Mouse (Mus musculus): ENCODE results near the gene Klf7.

The Klf7 gene

DNA sequence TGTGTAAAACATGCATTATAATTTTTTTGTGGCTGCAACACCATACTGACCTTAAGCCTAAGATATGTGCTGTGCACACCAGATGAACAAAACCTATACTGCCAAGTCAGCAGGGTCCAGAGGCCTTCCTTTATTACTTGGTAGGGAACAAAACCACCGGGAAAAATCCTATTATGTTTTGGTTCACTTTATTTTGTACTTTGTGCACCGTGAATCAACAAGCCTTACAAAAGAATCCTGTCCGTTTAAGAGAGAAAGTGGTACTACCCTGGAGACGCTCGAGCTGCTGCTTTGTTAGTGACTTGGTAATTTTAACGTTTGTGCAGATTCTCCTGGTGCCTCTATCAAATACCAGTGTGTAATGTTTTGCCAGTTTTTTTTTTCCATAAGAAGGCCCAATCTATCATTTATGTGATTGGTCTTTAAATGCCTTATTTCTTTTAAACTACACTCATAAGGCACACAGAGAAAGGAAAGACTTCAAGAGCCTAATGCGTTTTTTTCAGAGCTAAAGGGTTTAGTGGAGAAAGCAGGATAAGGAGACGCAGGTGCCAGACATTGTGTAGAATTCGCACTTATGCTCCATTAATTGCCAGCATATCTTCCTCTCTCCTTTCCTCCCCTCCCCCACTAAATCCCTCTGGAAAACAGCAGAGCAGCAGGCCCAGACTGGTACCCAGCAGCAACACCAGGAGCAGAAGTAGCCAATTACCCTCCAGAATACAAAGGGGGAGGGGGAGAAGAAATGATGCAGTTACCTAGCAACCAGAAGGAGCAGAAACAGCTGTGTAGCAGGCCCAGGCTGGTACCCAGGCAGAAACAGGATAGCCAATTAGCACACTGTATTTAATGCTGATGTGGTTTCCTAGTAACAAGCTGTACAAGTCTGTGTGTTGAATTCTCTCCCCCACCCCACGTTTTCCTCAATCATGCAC lies 55.5 kb downstream of the Klf7 start:
- peak; percentile 87 for DNase-seq (ENCODE audit: low spot score)

DNA sequence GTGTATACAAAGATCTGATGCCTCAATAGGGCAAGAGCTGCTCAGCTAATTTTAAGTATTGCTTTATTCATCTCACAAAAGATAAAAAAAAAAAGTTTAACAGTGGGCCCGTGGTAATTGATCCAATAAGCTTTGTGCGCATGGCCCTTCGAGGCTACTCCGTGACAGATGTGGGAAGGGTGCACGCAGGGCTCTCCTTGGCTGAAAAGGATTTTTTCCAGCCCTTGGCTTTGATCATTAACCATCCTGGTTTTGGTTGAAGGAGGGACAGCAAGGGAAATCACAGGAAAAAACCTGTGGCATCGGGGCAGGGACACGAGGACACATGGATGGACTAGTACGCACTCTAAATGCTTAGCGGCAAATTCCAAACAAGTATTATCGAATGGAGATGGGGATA lies 60.6 kb downstream of the Klf7 start:
- DNase-seq (ENCODE audit: low spot score): no peak

DNA sequence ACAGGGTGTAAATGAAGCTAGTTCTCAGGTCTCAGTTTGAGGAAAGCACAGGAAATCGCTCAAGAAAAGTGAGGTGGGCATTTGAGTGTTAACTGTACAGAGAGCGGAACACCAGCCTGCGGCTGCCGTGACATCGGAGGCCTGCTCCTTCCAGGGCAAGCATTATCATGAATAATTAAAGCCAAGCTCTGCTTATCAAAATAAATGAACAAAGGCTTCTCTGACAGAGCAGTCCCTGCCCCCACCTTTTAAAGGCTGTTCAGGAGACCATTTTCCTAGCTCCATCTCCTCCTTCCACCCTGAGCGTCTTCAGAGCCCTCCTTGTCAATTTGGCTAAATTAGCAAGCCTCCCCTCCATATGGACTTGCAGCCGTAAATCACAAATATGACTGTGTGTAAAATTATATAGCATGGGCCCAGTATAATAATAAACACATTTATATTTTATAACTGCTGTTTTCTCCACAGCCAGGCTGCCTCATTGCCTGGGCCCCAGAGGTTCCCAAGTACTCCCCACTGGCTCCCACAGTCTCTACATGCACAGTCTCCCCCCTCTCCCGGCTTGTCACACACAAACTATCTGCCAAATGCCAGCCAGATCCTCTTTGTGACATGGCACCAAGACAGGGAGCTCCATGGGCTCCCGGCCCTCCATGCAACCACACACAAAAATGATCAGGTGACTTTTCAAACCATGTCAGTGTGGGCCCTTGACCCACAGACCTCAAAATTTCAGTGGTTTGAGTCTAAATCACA lies 61.2 kb downstream of the Klf7 start:
- peak; percentile 39 for DNase-seq (ENCODE audit: low spot score)

DNA sequence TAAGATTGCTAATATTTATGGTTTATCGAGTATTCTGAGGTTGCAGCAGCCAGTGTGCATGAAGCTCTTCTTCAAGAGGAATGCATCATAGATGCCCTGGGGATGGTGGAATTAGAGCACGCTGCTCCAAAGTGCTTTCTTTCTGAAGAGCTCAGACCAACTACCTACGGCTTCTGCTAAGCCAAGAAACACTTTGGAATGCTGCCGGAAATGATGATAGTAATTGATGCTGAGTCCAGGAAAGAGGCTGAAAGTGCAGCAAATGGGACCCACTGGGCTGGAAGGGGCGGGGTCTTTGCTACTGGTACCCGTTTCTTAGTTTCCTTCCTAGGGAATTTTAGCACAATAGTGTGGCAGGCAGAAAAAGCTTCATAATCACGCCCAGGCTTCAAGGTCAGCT lies 62.0 kb downstream of the Klf7 start:
- DNase-seq (ENCODE audit: low spot score): no peak

DNA sequence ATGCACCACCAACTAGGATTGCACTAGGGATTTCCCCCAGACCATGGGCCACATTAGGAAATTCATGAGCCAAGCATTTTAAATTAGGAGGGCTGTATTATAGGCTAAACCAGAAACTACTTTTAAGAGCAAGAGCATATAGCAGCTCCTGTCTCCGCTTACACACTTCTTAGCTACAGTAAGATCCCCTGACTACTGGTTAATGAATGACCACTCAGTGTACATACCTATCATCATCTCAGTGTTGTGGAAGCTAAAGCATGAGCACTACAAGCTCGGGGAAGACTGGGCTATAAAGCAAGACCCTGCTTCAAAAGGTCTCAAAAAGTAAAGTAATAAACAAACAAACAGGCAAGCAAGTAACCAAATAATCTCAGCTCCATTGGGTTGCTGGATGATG lies 65.5 kb downstream of the Klf7 start:
- no peak for DNase-seq (ENCODE audit: low spot score)

DNA sequence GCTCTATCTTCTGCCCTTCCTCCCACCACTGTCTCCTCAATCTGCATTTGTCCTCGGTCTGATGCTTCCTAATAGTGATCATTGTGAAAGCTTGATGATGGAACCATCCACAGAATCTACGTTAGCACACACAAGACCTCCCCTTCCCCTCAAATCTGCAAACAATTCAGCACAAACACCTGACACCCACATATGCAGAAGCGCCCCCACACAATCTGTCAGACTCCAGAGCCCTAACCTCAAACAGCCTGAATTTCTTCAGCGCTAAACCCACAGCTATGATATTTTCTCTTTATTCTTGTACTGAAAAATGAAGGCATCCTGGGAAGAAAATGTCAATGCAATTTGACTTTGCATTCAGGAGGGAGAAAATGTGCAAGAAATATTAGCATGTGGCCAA lies 66.1 kb downstream of the Klf7 start:
- DNase-seq (ENCODE audit: low spot score): no peak

DNA sequence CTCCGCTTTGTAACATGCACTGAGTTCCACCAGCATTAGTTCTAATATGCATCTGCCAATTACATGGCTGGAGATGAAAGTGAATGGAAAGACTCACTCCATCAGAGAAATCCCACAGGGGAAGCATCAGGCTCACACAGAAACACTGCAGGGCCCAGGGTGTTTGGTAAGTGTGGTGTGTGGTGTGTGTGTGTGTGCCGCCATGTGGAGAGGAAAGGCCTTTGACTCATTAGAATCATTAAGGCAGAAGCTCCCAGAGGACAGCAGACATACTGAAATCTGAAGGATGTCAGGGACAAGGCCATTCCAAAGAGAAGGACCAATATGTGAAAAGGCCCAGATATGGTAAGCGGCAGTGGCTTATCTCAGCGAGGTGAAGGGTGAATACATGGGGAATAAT lies 66.9 kb downstream of the Klf7 start:
- no peak for DNase-seq (ENCODE audit: low spot score)

DNA sequence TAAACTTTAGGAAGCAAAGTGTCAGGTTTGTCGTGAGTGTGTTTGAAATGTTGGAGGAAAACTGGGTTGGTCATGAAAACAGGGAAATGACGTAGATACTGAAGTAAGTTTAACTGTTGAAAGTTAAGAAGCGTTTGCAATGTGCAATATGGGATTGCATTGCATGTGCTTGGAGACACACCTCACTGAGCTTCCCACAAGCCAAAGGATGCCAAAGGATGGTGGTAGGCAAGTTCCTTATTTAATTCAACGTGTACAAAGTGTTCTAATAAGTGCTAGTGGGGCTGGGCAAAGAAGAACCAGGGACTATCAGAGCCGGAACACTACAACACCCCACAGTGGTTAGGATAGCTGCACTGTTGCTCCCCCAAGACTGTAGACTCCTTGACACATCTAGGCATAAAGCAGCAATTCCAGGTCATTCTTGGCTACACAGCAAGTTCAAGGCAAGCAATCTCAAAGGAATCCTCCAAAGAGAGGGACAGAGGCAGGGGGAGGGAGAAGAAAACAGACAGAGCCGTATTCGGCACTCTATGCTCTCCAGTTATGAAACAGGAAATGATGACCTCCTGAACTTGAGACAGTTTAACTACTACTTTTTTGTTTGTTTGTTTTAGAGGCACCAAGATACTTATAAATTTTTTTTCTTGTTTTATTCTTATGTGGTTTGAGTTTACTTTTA lies 69.9 kb downstream of the Klf7 start:
- DNase-seq (ENCODE audit: low spot score): no peak

DNA sequence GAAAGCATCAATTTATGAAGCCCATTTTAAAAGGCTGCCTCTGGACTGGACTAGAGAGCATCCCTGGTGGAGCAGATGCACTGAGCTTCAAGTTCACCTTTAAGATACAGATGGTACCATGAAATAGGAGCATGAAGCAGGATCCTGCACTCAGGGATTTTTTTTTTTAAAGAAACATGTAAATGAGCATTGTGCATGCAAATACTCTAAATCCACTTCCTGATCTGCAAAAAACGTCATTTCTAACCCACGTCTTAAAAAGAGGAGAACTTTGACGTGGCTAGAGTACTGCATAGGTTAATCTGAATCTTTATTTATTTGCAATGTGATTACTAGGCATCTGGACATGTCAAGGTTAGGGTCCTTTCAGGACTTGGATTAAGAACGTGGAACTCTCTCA lies 73.5 kb downstream of the Klf7 start:
- DNase-seq (ENCODE audit: low spot score): no peak

DNA sequence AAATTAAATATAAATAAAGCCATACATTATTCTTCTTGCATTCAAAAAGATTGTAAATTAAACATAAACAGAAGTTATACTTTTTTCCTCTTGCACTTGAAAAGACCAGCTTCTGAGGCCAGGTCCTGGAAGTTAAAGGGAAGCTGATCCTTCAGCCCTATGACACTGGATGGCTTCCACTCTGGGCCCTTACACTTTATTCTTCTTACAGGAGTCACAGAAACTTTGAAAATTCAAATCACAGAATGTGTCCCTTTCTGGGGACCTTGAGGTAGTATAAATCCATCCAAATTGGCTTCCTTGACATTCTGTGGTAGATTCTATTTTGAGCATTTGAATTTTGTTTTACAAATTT lies 75.3 kb downstream of the Klf7 start:
- no peak for DNase-seq (ENCODE audit: low spot score)

DNA sequence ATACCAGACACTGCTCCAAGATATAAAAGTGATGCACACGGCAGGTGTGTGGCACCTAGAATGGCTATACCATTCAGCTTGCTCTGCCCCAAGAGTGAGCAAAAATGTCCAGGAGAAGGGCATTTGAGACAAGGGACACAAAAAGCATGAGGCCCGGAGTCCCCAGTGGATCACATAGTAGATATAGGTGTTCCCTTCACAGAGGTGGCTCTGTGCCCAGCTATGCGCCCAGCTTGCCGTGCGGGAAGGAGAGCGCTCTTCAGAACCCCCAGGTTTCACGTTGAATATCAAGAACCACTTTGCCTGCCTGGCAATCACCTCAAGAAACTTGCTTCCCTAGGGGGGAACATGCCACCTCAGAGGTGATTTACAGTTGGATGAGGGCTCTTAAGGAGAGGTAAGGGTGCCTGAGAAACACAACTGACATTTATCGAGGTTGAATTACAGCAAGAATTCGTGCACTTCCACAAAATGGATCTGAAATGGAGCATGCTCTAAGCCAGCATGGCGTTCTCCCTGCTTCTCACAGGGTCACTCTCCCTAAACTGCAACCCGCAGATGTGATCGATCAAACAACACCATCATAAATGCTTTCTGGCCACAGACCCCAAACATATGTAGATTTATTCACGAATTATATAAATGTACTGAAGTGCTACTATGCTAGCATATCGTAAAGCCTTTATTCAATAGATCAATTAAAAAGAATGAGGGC lies 75.8 kb downstream of the Klf7 start:
- DNase-seq (ENCODE audit: low spot score): no peak

DNA sequence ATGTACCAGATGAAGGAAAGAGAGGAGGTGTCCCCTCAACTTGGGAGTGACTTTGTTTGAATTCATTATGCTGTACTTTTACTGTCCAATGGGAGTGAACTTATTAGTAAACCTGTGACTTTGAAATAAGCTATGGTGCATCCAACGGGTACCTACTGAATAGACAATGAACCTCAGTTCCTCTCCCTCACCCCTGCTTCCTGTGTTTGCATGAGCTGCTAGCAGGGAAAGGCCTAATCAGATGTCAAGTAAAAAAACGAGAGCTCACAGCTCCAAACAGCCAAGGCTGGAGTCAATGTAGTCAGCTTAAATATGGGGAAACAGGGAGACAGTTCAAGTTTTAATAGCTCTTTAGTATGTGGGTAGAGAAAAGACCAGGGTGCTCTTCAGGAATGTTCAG lies 77.5 kb downstream of the Klf7 start:
- no peak for DNase-seq (ENCODE audit: low spot score)

DNA sequence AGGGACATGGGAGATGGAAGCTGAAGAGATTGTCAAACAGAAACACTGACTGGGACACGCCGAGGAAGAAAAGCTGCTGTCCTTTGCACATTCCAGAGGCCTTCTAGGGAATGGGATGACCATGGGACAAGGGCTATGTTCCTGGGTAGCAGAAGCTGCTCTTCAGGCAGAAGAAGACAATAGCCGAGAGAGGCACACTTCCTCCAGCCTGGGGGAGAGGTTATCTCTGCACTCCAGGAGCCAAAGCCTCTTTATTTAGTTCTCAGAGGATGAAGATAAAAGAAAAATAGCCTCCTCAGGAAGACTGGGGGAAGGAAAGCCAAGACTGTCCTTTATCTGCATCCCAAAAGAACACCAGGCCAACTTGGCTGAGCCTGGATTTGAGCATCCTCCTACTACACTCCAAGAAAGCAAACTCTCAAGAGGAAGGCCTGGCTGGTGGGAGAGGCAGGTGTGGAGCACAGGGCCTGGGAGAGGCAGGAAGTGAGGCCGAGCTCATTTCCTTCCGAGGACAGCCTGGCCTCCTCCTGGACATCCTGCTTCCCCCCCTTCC lies 81.2 kb downstream of the Klf7 start:
- DNase-seq (ENCODE audit: low spot score): no peak

DNA sequence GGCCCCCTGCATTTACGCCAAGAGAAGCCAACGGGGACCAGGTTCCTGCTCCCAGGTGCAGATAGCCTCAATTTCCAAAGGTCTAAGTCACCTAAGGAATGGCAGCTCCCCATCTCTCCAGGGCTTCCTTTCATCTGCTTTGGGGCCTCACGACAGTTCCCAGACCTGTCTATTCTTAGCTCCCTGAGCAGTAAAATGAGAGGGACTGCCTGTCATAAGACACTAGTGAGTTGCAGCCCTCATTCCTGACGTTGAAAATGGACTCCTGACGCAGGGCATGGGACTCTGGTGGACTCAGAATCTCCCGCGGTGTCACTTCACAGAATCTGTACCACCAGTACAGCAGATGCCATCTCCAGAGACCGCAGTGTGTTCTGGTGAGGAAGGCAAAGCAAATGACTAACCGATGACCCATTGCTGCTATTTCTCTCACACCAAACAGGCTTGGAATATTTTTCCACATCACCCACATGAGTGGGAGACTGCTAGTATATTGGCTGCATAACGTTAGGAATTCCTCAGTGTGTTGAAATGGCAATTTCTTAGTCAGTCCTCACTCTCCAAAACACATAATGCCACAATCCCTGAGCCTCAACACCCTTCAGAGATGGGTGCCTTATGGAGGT lies 81.9 kb downstream of the Klf7 start:
- DNase-seq (ENCODE audit: low spot score): no peak

DNA sequence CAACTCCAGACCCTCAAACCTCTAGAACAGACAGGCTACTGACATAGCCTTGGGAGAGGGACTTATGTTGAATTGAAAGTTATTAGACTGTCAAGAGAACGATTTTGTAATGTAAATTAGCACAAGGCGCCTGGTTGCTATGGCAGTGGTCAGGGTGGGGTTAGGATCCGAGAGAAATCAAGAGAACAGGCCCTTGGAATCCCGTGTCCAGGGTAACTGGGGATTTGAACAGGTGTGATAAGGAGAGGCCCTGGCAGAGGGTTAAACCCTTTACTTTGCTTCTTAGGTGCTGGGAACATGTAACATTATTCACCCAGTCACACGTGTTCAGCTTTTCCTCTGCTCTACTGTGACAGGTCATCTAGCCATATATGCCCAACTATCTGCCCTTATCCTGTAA lies 83.7 kb downstream of the Klf7 start:
- no peak for DNase-seq (ENCODE audit: low spot score)

DNA sequence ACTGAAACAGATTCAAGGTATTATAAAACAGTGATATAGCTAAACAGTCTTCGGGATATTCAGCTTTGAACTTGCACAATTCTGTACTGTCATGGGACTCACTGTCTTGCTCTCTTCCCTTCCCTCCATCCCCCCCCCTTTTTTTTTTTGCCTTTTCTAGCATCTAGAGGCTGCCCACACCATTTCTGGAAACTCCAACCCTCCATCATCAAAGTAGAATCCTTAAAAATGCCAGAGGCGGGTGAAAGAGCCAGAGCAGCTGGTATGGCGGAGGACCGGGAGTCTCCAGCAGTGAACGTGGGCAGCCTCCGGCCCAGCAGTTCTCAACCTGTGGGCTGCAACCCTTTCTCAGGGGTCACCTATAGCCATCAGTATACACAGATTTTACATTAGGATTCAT lies 84.3 kb downstream of the Klf7 start:
- DNase-seq (ENCODE audit: low spot score): no peak

DNA sequence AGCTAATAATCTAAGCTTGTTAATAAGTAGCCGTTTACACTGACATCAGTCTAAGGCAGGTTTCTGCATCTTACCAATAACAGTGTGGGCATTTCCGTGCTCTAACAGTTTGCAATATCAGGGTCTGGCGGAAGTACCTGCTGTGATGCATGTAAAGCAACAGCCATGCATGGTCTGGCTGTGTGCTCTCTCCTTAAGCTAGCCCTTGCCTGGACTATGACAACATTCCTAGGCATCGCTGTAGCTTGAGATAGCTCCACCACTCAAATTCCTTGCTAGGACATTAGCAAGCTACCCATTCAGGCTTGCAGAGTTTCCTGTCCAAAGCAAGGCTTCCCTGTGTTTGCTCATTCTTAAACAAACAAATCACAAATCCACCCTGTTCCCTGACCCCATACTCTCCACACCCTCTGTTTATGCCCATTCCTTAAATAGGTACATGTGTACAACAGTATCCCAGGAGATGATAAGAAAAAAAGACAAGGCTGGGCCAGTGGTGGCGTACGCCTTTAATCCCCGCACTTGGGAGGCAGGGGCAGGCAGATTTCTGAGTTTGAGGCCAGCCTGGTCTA lies 85.1 kb downstream of the Klf7 start:
- DNase-seq (ENCODE audit: low spot score): no peak

DNA sequence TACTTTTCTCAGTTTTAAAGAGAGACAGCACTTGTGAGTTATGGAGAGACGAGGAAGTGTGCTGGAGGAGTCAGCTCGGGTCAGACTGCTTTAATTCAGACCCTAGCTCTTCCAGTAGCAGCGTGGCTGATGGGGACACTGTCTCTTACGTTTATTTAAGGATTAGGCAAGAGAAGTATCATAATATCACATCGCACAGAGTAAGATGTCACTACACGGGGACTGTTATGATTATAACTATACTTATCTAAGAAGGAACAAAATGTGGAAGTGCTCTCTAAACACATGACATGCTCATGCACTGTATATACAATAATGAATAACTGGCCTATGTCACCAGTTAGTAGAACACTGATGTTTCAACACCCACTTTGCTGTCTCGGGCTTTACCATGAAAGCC lies 86.3 kb downstream of the Klf7 start:
- no peak for DNase-seq (ENCODE audit: low spot score)

DNA sequence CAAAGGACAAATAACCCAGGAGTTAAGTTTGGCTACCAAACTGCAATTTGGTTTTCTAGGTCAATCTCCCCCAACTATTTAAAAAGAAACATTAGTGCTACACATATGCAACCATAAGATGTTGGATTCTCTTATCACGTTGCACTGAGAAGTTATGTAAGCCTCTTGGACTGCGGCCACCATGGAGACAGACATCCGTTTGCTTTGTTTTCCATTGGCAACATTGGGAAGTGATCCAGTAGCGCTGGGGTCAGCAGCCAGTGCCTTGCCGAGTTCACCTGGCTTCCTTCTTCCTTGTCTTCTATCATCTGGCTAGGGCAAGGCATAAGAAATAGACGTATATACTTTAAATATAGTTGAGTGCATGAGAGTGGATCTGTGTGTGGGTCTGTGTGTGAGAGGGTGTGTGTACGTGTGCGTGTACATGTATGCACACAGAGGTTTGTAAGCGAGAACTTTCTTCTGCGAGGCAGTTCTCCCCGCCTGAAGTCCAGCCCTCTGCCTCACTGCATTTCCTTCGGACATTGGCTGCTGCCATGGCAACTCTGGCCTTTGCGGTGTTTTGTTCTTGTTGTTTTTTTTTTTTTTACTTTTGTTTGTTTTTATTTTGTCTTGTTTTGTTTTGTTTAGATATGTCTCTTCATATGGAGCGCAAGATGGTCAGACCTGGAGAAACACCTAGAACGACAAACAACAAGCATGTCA lies 86.8 kb downstream of the Klf7 start:
- no peak for DNase-seq (ENCODE audit: low spot score)

DNA sequence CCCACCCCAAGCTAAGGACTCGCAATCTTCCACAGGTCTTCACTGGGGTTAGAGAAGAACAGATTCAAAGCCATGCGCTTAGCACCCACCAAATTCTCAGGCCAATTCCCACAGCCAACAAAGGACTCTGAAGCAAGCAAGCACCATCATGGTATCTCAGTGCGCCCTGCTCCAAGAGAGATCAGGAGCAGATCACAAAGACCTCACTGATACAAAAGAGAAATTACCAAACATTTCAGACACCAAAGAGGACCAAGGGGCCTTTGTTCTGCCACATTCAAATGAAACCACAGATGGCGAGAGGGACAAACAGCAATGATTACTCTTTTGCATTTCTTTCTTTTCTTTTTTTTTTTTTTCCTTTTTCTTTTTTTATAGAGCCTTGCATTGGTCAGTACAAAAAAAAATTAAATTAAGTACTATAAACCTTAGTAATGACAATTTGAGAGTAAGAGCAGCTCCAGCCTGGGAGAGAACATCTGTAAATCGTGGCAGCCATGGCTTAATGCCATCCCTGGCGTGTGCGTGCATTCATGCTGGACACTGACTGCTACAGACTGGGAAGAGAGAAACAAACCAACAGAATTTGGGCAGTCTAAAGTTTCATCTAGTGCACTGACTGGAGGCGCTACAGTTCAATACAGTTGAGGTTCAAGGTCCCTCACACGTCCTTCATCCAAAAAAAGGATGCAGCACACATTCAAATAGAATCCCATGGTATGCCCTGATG lies 89.4 kb downstream of the Klf7 start:
- DNase-seq (ENCODE audit: low spot score): no peak

All from embryo, embryonic 10.5 days (tissue).